Mouse (Mus musculus) cerebellum, postnatal 25 days (tissue): ENCODE measurements at regions not wholly inside any gene's neighbourhood (a gene's known extent, or its start where the extent isn't known, plus 50 kb on each side); places are given as distances from the start of the nearest gene placed in this dataset.

ENCODE experiments used
- DNase-seq, 2 experiments: peaks; one replicate each; pipeline ENCODE4 v3.0.0; 2021; ENCODE audit warnings: mixed read lengths in 2 of 2

- no peak for DNase-seq
Observed at GRCm38 (mm10) chr19:27142181-27142580, 74.1 kb upstream of the Vldlr start.

- DNase-seq = no peak
Observed at GRCm38 (mm10) chr19:27147404-27147803, 68.9 kb upstream of the Vldlr start.

- DNase-seq = no peak
Observed at GRCm38 (mm10) chr19:27148330-27148729, 68.0 kb upstream of the Vldlr start.

GRCm38 (mm10) chr19:27149567-27149966 lies 66.7 kb upstream of the Vldlr start:
- DNase-seq = no peak

GRCm38 (mm10) chr19:27161933-27162332 lies 54.4 kb upstream of the Vldlr start:
- DNase-seq = no peak
